Mouse (Mus musculus) heart, postnatal 0 days (tissue): ENCODE measurements around the gene Plekha5.

Experiments used
- CTCF ChIP-seq: IDR thresholded peaks from 2 replicates; pipeline ENCODE4 v1.5.1; 2016; ENCODE audit warnings: antibody characterized with exemption, control low read depth, low read depth
- EP300 ChIP-seq: IDR thresholded peaks from 2 replicates; pipeline ENCODE4 v1.6.1; 2016; ENCODE audit warnings: antibody characterized with exemption, low read depth

- TF ChIP-seq CTCF: no peak
- no peak for TF ChIP-seq EP300
Observed at GRCm38 (mm10) chr6:140608666-140609065, 184.8 kb downstream of the Plekha5 start.
